In genomic region chr2:181838293-181838680, GRCm38 (mm10) we compare ENCODE assay signal across 7 mouse cellular contexts. TPM values are rescaled to one million over a fixed set of nuclear protein-coding genes. Genes with fewer than 3 reads are reported as not detected.
DNase-seq lines count a peak whose midpoint lies in the region; ATAC-seq lines count a peak whose summit lies in the region.

No protein-coding gene starts in this region.

- H3K9ac ChIP-seq in heart, embryonic 16.5 days (ENCODE audit: low read length) = peak overlapping the region; percentile 80
- H3K9ac ChIP-seq in midbrain, embryonic 14.5 days (replicated peaks; ENCODE audit: low read length) = peak overlapping the region; percentile 66

- H3K4me2 ChIP-seq in heart, embryonic 16.5 days (ENCODE audit: low read depth, low read length) = peak overlapping the region; percentile 81
- H3K4me2 ChIP-seq in midbrain, embryonic 14.5 days (ENCODE audit: low read length) = peak overlapping the region; percentile 66

- H3K27me3 ChIP-seq in heart, embryonic 16.5 days (ENCODE audit: control insufficient read depth, insufficient read depth, low read length) = no peaks in the 10 kb centered on the region
- H3K27me3 ChIP-seq in limb, embryonic 10.5 days (ENCODE audit: low read depth, poor library complexity, severe bottlenecking) = no peaks in the 10 kb centered on the region
- no peaks in the 10 kb centered on the region for H3K27me3 ChIP-seq in midbrain, embryonic 14.5 days (ENCODE audit: control insufficient read depth, insufficient read depth, low read length)

- H3K27ac ChIP-seq in heart, embryonic 16.5 days (ENCODE audit: low read length) = peak overlapping the region; percentile 79
- H3K27ac ChIP-seq in limb, embryonic 10.5 days = peak overlapping the region; percentile 91
- peak overlapping the region; percentile 86 for H3K27ac ChIP-seq in midbrain, embryonic 14.5 days (replicated peaks; ENCODE audit: low read depth, low read length)

- peak; percentile 29 for DNase-seq in 416B (ENCODE audit: low read depth)
- peak; percentile 20 to 26 for DNase-seq in B cell, adult 2 months
- DNase-seq in cerebellum, postnatal 25 days = peak; percentile 31 to 33
- DNase-seq in limb, embryonic 10.5 days (ENCODE audit: low spot score) = peak; percentile 31
- DNase-seq in midbrain, embryonic 14.5 days = peak; percentile 38
- no peak for DNase-seq in urinary bladder, postnatal 36 days (ENCODE audit: low spot score in 2 of 2)

- peaks cover 8% of the 10 kb centered on the region; the same call in 1 of the 2 replicates for H3K36me3 ChIP-seq in heart, embryonic 16.5 days (ENCODE audit: control insufficient read depth, insufficient read depth)
- peaks cover 14% of the 10 kb centered on the region for H3K36me3 ChIP-seq in limb, embryonic 10.5 days
- H3K36me3 ChIP-seq in midbrain, embryonic 14.5 days (ENCODE audit: control insufficient read depth, insufficient read depth, low read length) = peaks cover 14% of the 10 kb centered on the region

- no peak for ATAC-seq in heart, embryonic 16.5 days (replicated peaks; ENCODE audit: extremely low read depth, insufficient read depth, low FRiP score)
- ATAC-seq in midbrain, embryonic 14.5 days (ENCODE audit: low FRiP score, low TSS enrichment) = peak; percentile 36; the same call in 1 of the 2 replicates

- peaks cover 8% of the 10 kb centered on the region for H3K4me1 ChIP-seq in heart, embryonic 16.5 days (ENCODE audit: control insufficient read depth, insufficient read depth, low read length)
- peaks cover 15% of the 10 kb centered on the region for H3K4me1 ChIP-seq in limb, embryonic 10.5 days
- peaks cover 10% of the 10 kb centered on the region; the same call in 1 of the 2 replicates for H3K4me1 ChIP-seq in midbrain, embryonic 14.5 days (ENCODE audit: control insufficient read depth, insufficient read depth, low read length)

- WGBS in heart, embryonic 16.5 days = 7% methylated on average over 3 of the region's 3 CpGs
- 2% methylated on average over 3 of the region's 3 CpGs for WGBS in limb, embryonic 10.5 days
- under 1% methylated on average over 3 of the region's 3 CpGs for WGBS in midbrain, embryonic 14.5 days

- H3K4me3 ChIP-seq in heart, embryonic 16.5 days (ENCODE audit: low read length) = peak overlapping the region; percentile 67
- peak overlapping the region; percentile 88 for H3K4me3 ChIP-seq in limb, embryonic 10.5 days
- H3K4me3 ChIP-seq in midbrain, embryonic 14.5 days (replicated peaks; ENCODE audit: low read depth, low read length) = peak overlapping the region; percentile 65

- no peaks in the 10 kb centered on the region for H3K9me3 ChIP-seq in heart, embryonic 16.5 days (replicated peaks; ENCODE audit: control insufficient read depth, low read length)
- H3K9me3 ChIP-seq in limb, embryonic 10.5 days (replicated peaks) = no peaks in the 10 kb centered on the region
- no peaks in the 10 kb centered on the region for H3K9me3 ChIP-seq in midbrain, embryonic 14.5 days (ENCODE audit: control insufficient read depth, low read length)

RNA-seq across cellular contexts. Expression of gene Pcmtd2, which starts 0.6 kb away (rescaled TPM):
- polyA plus RNA-seq in heart, embryonic 16.5 days (2015; fragmentation: Nextera tagmentation; extraction: Ambion mirVana) = 30.2 and 31.7 TPM in 2 replicates
- polyA plus RNA-seq in limb, embryonic 10.5 days (2016; fragmentation: Nextera tagmentation; extraction: Ambion mirVana) = 22.9 and 32.8 TPM in 2 replicates
- 24.7 and 36.2 TPM in 2 replicates for polyA plus RNA-seq in midbrain, embryonic 14.5 days (2014; fragmentation: Nextera tagmentation; extraction: Ambion mirVana)

RNA-seq across cellular contexts. Expression of gene Polr3k, which starts 25.9 kb away (rescaled TPM):
- 41.8 and 44.9 TPM in 2 replicates for polyA plus RNA-seq in heart, embryonic 16.5 days (2015; fragmentation: Nextera tagmentation; extraction: Ambion mirVana)
- 101 and 105 TPM in 2 replicates for polyA plus RNA-seq in limb, embryonic 10.5 days (2016; fragmentation: Nextera tagmentation; extraction: Ambion mirVana)
- polyA plus RNA-seq in midbrain, embryonic 14.5 days (2014; fragmentation: Nextera tagmentation; extraction: Ambion mirVana) = 84.6 and 94.9 TPM in 2 replicates

Comparison
In these comparisons a context has a peak if more than half of its experiments do, and no peak if none do; other contexts are left out.
1. DNase-seq: peak in 416B (single experiment), B cell, adult 2 months (2 of 2), cerebellum, postnatal 25 days (2 of 2), limb, embryonic 10.5 days (single experiment) and midbrain, embryonic 14.5 days (single experiment); none in urinary bladder, postnatal 36 days (0 of 2).
2. Peak in every context shown above with its lines, with median percentiles within 50 percentile points of each other: H3K27ac ChIP-seq and H3K4me3 ChIP-seq.